Mouse (Mus musculus): ENCODE data around the gene B2m.

- TF ChIP-seq CTCF (IDR thresholded peaks at IDR 0.05; ENCODE audit: low read depth) (peak; percentile 45), EP300 (optimal IDR thresholded peaks at IDR 0.05) (no peak)
These were observed 6.0 kb upstream of the B2m start for GRCm38 (mm10) chr2:122141332-122141967.
